Mouse (Mus musculus): ENCODE measurements around the gene Tagap. TPM values are rescaled to one million over a fixed set of nuclear protein-coding genes. Genes with fewer than 3 reads are reported as not detected.
A peak's percentile ranks its signal among the peaks of the same experiment; 100 is the strongest.
"Not testable (repeated sequence)": the region's sequence is repeated elsewhere in the genome, so short reads cannot be mapped to it uniquely, and the experiment has no call there.

The Tagap gene
- total RNA-seq, 1 experiment from 2014 or later, result 11.0 TPM

GRCm38 (mm10) chr17:7902362-7902761 is 23.4 kb upstream of the Tagap start:
- peak; percentile 76 to 78 for ATAC-seq (replicated peaks in 1 of 2; ENCODE audit: insufficient read depth in 1 of 2, low FRiP score in 2 of 2, low TSS enrichment in 1 of 2, low read depth in 1 of 2, poor library complexity in 2 of 2, severe bottlenecking in 2 of 2)

DNA sequence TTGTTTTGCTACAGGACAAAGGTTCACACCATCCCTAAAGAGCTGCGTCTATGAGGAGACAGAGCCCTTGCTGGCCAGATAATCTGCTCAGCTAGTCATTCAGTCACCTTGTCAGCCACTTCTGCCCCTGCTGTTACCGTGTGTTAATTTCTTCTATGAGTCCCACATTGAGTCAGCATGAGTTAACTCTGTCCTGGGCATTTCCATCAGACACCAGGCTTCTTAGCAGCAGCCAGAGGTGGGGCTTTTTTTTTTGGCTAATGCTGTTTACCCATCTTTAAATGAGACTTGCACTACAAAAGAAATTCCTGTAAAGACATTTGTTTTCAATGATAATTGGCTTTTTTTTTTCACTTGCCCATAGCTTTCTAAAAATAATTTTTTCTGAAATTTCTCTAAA is 20.8 kb upstream of the Tagap start:
- ATAC-seq (replicated peaks in 1 of 2; ENCODE audit: insufficient read depth in 1 of 2, low FRiP score in 2 of 2, low TSS enrichment in 1 of 2, low read depth in 1 of 2, poor library complexity in 2 of 2, severe bottlenecking in 2 of 2), result no peak

DNA sequence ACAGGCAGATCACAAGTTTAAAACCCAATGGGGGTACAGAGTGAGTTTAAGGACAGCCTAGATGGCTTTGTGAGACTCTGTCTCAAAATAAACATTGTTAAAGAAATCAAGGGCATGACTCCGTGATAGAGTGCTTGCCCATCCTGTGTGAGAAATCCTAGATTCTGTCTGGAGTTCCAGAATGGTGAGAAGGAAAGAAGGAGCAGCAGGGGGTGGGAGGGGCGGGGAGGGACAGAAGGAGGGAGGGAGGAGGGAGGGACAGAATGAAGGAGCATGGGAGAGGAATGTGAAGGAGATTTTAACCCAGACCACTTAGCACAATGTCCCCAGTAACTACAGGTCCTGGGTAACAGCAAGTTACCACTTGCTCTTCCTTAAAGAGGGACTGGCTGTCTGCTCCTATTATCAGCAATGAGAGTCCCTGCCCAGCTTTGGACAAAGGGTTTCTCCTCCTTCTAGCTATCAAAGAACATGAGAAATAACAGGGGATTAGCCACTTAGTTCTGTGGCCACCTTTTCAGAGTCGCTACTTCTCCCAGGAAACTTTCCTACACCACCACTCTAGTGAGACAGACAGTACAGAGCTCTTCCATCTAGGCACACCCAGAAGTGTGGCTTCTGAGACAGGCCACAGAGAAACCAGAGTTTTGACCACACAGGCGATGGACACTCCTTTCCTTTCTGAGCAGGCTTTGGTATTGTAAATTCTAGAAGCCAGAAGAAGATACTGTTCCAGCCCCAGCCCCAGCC is 19.7 kb upstream of the Tagap start:
- peak in 1 of 2 experiments; percentile 36; a peak in 1 of 4 replicates for ATAC-seq (replicated peaks in 1 of 2; ENCODE audit: insufficient read depth in 1 of 2, low FRiP score in 2 of 2, low TSS enrichment in 1 of 2, low read depth in 1 of 2, poor library complexity in 2 of 2, severe bottlenecking in 2 of 2)

DNA sequence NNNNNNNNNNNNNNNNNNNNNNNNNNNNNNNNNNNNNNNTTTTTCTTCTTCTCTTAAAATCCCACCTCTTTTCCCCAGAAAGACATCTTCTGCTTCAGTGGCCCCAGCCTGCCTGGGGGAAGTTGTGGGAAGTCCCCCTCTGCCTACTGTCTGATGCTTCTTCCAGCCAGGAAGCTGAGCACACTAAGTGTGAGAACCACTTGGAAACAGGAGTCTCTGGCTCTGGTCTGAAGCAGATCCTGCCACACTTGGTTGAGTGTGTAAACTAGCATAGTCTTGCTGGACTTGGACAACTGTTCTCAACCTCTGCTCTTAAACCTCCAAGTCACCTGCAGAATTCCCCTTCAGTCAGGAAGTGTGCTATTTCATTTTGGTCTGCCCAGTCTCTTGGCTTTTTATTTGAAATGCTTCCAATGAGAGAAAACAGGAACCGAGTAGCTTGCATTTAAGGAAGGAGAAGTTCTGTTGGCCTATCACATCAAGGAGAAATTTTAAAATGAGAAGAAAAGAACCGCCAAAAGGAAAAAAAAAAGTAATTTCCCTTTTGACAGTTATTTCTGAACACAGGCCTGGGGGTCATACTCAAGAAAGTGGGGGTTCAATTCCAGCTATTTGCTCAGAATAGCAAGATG is 11.1 kb upstream of the Tagap start:
- peak; percentile 65 to 66 for ATAC-seq (replicated peaks in 1 of 2; ENCODE audit: insufficient read depth in 1 of 2, low FRiP score in 2 of 2, low TSS enrichment in 1 of 2, low read depth in 1 of 2, poor library complexity in 2 of 2, severe bottlenecking in 2 of 2)

DNA sequence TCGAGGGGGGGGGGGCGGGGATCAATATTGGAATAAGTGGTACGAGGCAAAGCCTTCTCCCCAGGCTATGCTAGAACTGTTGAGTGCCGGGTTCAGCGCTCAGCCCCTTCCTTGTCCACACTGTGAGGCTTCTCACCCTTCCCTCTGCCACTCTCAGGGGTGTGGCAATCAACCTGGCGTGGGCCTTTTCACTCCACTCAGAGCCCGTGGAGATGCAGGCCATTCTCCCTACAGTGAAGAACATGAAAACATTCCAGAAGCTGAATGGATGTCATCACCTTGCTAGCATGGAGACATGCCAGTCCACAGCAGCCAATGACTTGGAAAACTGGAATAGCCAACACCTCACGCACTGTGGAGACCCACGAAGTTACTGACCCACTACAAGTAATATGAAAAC is 10.0 kb upstream of the Tagap start:
- no peak for ATAC-seq (replicated peaks in 1 of 2; ENCODE audit: insufficient read depth in 1 of 2, low FRiP score in 2 of 2, low TSS enrichment in 1 of 2, low read depth in 1 of 2, poor library complexity in 2 of 2, severe bottlenecking in 2 of 2)

DNA sequence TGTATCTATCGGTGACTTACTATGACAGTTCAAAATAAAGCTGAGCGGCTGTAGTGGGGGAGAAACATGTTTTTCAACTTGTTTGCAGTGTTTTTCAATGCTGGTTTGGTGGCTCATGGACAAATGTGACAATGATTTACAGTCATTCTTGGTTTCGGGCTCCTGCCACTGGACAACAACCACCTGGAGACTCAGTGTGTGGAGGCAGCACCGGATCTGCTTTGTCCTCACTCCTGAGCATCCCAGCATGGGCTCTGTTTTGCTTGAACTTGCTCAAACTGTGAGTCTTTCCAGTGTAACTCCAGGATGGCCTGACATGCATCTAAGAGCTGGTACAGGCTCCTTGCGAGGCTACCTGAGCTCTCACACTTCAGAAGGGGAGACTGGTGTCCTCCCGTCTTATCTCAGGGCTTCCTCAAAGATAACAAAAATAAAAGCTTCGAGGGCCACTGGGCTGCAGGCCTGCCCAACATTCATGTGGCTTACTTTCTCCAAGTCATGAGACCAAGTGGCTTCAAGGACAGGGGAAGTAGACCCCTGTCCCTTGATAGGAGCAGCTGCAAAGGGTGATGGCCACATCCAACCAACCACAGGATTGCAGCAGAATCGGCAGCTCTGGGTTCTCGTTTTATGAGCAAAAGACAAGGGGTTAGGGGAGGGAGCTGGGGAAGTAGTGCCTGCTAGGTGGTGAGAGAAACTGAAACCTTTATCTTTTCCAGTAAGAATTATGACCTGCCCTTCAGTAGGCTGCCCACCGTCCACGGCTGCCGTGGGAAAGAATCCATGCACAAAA is 8.8 kb upstream of the Tagap start:
- ATAC-seq (replicated peaks in 1 of 2; ENCODE audit: insufficient read depth in 1 of 2, low FRiP score in 2 of 2, low TSS enrichment in 1 of 2, low read depth in 1 of 2, poor library complexity in 2 of 2, severe bottlenecking in 2 of 2), result peak; percentile 81 to 84

GRCm38 (mm10) chr17:7918355-7918754 is 7.4 kb upstream of the Tagap start:
- no peak for ATAC-seq (replicated peaks in 1 of 2; ENCODE audit: insufficient read depth in 1 of 2, low FRiP score in 2 of 2, low TSS enrichment in 1 of 2, low read depth in 1 of 2, poor library complexity in 2 of 2, severe bottlenecking in 2 of 2)

DNA sequence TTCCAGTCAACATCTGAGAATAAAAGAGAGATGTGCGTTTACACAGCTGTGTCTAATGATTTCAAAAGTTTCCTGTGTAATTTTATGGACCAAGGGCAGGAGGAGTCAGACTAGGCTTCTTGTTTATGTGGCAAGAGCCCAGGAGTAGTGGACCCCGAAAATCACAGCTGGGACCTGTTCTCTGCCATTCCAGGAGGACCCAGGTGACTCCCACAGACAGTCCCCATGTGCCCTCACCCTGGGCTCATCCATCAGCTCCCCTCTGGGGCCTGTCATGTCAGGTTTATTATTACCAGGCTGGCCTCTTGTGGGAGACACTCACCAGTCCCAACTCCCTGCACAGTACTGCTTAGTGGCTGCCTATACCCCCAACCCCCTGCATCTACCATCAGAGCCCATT is 6.6 kb upstream of the Tagap start:
- no peak for ATAC-seq (replicated peaks in 1 of 2; ENCODE audit: insufficient read depth in 1 of 2, low FRiP score in 2 of 2, low TSS enrichment in 1 of 2, low read depth in 1 of 2, poor library complexity in 2 of 2, severe bottlenecking in 2 of 2)

- no peak for ATAC-seq (replicated peaks in 1 of 2; ENCODE audit: insufficient read depth in 1 of 2, low FRiP score in 2 of 2, low TSS enrichment in 1 of 2, low read depth in 1 of 2, poor library complexity in 2 of 2, severe bottlenecking in 2 of 2)
Observed at GRCm38 (mm10) chr17:7922564-7922963, 3.2 kb upstream of the Tagap start.

GRCm38 (mm10) chr17:7924185-7924725 is 1.5 kb upstream of the Tagap start:
- ATAC-seq (replicated peaks in 1 of 2; ENCODE audit: insufficient read depth in 1 of 2, low FRiP score in 2 of 2, low TSS enrichment in 1 of 2, low read depth in 1 of 2, poor library complexity in 2 of 2, severe bottlenecking in 2 of 2), result no peak

DNA sequence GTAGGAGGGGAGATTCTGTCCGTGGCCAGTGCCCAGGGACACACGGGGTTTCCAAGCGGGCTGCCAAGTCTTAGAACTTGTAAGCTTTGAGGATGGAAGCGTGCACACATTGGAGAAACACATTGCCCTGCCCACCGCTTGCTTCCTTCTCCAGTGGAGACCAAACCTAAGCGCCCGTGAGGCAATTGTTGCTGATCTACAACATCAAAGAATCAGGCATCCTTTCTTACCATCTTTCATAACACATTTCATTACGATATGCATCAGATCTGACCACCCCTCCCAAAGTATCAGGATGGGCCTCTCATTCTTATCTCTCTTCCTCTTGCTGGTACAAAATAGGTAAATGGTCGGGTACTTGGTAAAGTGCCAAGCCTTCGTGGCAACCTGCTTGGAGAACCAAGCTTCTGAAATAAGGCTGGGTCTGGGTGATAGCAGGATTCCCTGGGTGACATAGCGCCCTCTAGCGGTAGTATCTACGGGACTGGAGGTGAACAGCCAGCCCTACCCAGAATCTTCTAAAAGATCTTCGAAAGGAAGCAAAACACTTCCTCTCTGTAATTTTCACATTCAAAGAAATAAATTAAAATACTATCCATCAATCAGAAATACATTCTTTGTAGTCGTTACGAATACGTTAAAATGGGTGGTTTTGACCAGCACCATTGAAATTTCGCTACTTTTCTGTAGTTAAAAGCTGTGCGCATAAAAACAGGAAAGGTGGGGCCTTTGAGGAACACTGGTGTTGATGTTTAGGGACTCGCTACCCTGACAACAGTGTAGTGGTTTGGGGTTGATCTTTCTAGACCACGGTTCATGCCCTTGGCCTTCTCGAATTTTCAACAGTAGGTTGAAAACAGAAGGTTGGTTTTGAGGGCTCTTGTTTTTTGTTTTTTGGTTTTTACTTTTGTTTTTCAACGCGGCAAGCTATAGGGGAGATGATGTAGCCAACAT is 2.1 kb downstream of the Tagap start:
- peak; percentile 68 to 77 for ATAC-seq (replicated peaks in 1 of 2; ENCODE audit: insufficient read depth in 1 of 2, low FRiP score in 2 of 2, low TSS enrichment in 1 of 2, low read depth in 1 of 2, poor library complexity in 2 of 2, severe bottlenecking in 2 of 2)

GRCm38 (mm10) chr17:7928662-7929061 is 2.9 kb downstream of the Tagap start:
- no peak for ATAC-seq (replicated peaks in 1 of 2; ENCODE audit: insufficient read depth in 1 of 2, low FRiP score in 2 of 2, low TSS enrichment in 1 of 2, low read depth in 1 of 2, poor library complexity in 2 of 2, severe bottlenecking in 2 of 2)

DNA sequence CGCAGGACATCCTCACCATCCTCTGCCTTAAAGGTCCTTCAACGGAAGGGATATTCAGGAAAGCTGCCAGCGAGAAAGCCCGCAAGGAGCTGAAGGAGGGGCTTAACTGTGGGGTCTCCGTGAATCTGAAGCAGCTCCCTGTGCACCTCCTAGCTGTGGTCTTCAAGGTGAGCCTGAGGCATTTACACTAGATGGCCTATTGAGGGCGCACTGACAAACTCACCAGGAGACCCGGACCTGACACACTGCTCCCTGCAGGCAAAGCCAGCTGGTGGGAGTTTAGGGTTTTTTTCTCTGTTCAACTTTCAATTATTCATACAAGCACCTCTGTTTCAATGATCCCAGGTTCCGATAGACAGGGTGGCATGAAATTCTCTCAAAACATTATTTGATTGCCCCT is 3.5 kb downstream of the Tagap start:
- ATAC-seq (replicated peaks in 1 of 2; ENCODE audit: insufficient read depth in 1 of 2, low FRiP score in 2 of 2, low TSS enrichment in 1 of 2, low read depth in 1 of 2, poor library complexity in 2 of 2, severe bottlenecking in 2 of 2), result no peak

GRCm38 (mm10) chr17:7931096-7931990 is 5.5 kb downstream of the Tagap start:
- no peak for ATAC-seq (replicated peaks in 1 of 2; ENCODE audit: insufficient read depth in 1 of 2, low FRiP score in 2 of 2, low TSS enrichment in 1 of 2, low read depth in 1 of 2, poor library complexity in 2 of 2, severe bottlenecking in 2 of 2)

DNA sequence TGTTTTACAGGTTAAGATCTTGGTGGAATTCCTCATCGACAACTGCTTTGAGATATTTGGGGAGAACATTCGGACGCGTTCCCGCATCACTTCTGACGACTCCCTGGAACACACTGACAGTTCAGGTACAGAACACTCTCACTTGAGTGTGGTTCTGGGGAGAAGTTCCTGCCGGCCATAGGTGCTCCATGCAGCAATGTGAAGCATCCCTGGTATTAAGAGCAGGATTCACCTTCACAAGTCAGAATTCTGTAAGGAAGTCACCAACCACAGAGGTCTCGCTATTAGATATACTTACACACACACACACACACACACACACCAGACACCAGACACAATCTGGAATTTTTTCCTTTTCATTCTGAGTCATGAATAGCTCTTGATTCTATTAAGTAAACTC is 6.3 kb downstream of the Tagap start:
- ATAC-seq (replicated peaks in 1 of 2; ENCODE audit: insufficient read depth in 1 of 2, low FRiP score in 2 of 2, low TSS enrichment in 1 of 2, low read depth in 1 of 2, poor library complexity in 2 of 2, severe bottlenecking in 2 of 2), result not testable (repeated sequence)

DNA sequence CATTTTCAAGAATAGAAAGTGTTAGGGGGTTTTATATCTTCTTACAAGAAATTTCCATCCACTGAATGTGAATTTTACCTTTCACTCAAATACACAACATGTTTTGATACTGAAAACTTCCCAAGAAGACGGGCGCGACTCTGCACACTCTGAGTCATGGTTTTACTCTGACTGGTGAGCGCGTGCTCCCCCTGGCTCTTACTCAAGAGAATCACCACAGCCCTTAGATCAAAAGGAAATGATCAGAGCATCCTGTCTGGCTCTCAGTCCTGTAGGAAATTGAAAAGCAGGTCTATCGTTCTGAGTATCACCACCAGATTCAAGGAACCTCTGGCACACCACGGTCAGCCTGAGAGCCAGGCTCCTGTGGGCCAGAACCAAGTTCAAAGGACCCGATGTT is 13.8 kb downstream of the Tagap start:
- peak; percentile 67 to 72; a peak in 3 of 4 replicates for ATAC-seq (replicated peaks in 1 of 2; ENCODE audit: insufficient read depth in 1 of 2, low FRiP score in 2 of 2, low TSS enrichment in 1 of 2, low read depth in 1 of 2, poor library complexity in 2 of 2, severe bottlenecking in 2 of 2)
